Mouse (Mus musculus) CH12.LX (cell line): ENCODE data around the gene Ulk4. TPM values are rescaled to one million over a fixed set of nuclear protein-coding genes. Genes with fewer than 3 reads are reported as not detected.

Source experiments
- DNase-seq: peaks from one replicate; pipeline ENCODE4 v3.0.0-alpha.2; 2013; ENCODE audit errors: extremely low read depth
- H3K27ac ChIP-seq: 2 replicates; pipeline ENCODE4 v1.5.1; 2012; ENCODE audit warnings: low read depth, mild to moderate bottlenecking, control low read depth, moderate library complexity; ENCODE audit not compliant: insufficient read depth
- H3K27me3 ChIP-seq: replicated peaks from 2 replicates; pipeline ENCODE3; 2012; ENCODE audit warnings: inconsistent platforms
- H3K36me3 ChIP-seq, 2 experiments: replicated peaks in 1 of 2; 2 replicates each; pipeline versions ENCODE3 to v1.6.1; 2012; ENCODE audit warnings: inconsistent platforms in 1 of 2, low read length in 1 of 2, mild to moderate bottlenecking in 1 of 2, mixed read lengths in 1 of 2, moderate library complexity in 1 of 2; ENCODE audit not compliant: control insufficient read depth in 1 of 2, insufficient read depth in 1 of 2
- H3K4me1 ChIP-seq, 2 experiments: 2 replicates each; pipeline ENCODE4 v1.6.1; 2012; ENCODE audit warnings: inconsistent platforms in 1 of 2, moderate library complexity in 1 of 2; ENCODE audit not compliant: insufficient read depth in 2 of 2, control insufficient read depth in 1 of 2
- H3K4me2 ChIP-seq: 2 replicates; pipeline ENCODE4 v1.6.1; 2012; ENCODE audit warnings: low read depth, mild to moderate bottlenecking, control low read depth; ENCODE audit not compliant: poor library complexity, insufficient read depth, severe bottlenecking
- H3K4me3 ChIP-seq, 3 experiments: fragments of 150-350 bp in 1 of 3; sonication (generic) in 1 of 3; replicated peaks in 1 of 3; 2 replicates each; pipeline versions ENCODE3 to v1.5.1; 2011 to 2012; ENCODE audit warnings: low read depth in 2 of 3, low read length in 2 of 3, mild to moderate bottlenecking in 2 of 3, moderate library complexity in 2 of 3, control low read depth in 1 of 3, improper control_type of control experiment in 1 of 3, inconsistent platforms in 1 of 3, mixed read lengths in 1 of 3; ENCODE audit not compliant: poor library complexity in 1 of 3
- H3K79me2 ChIP-seq: replicated peaks from 2 replicates; pipeline ENCODE4 v1.6.1; 2012; ENCODE audit warnings: mild to moderate bottlenecking, moderate library complexity; ENCODE audit not compliant: control insufficient read depth, poor library complexity, insufficient read depth, severe bottlenecking; ENCODE audit errors: extremely low read depth
- H3K9ac ChIP-seq: 2 replicates; pipeline ENCODE4 v1.6.1; 2012; ENCODE audit warnings: low read depth, mild to moderate bottlenecking, control low read depth, moderate library complexity; ENCODE audit not compliant: insufficient read depth
- H3K9me3 ChIP-seq: replicated peaks from 2 replicates; pipeline ENCODE3; 2012; ENCODE audit warnings: low read length, inconsistent platforms, mixed read lengths
- CHD2 ChIP-seq: IDR thresholded peaks from 2 replicates; pipeline ENCODE4 v1.6.1; 2011; ENCODE audit warnings: low read length, improper control_type of control experiment
- CTCF ChIP-seq, 2 experiments: IDR thresholded peaks in 1 of 2; conservative IDR thresholded peaks in 1 of 2; 2 replicates each; pipeline ENCODE4 v1.5.1; 2011 to 2012; ENCODE audit warnings: low read depth in 2 of 2, low read length in 2 of 2, improper control_type of control experiment in 1 of 2, inconsistent platforms in 1 of 2, mild to moderate bottlenecking in 1 of 2, moderate library complexity in 1 of 2
- E2F4 ChIP-seq: IDR thresholded peaks from 2 replicates; pipeline ENCODE4 v1.6.1; 2011; ENCODE audit warnings: low read depth, low read length, improper control_type of control experiment; ENCODE audit not compliant: insufficient replicate concordance
- ELF1 ChIP-seq: IDR thresholded peaks from 2 replicates; pipeline ENCODE4 v1.6.1; 2014; ENCODE audit warnings: low read depth, mild to moderate bottlenecking, inconsistent platforms, low read length, improper control_type of control experiment
- EP300 ChIP-seq: IDR thresholded peaks from 2 replicates; pipeline ENCODE4 v1.6.1; 2011; ENCODE audit warnings: low read length, improper control_type of control experiment
- GABPA ChIP-seq: IDR thresholded peaks from 2 replicates; pipeline ENCODE4 v1.6.1; 2012; ENCODE audit warnings: low read depth, low read length, improper control_type of control experiment, inconsistent platforms; ENCODE audit not compliant: insufficient replicate concordance
- HCFC1 ChIP-seq: IDR thresholded peaks from 2 replicates; pipeline ENCODE4 v1.6.1; 2012; ENCODE audit warnings: low read depth, mild to moderate bottlenecking, inconsistent platforms, low read length, improper control_type of control experiment
- IRF4 ChIP-seq: IDR thresholded peaks from 2 replicates; pipeline ENCODE4 v1.6.1; 2014; ENCODE audit warnings: low read depth, mild to moderate bottlenecking, inconsistent platforms, low read length, improper control_type of control experiment
- JUN ChIP-seq: IDR thresholded peaks from 2 replicates; pipeline ENCODE4 v1.6.1; 2011; ENCODE audit warnings: low read depth, mild to moderate bottlenecking, low read length, improper control_type of control experiment, moderate library complexity; ENCODE audit not compliant: insufficient read depth
- JUND ChIP-seq: conservative IDR thresholded peaks from 2 replicates; pipeline ENCODE4 v1.6.1; 2011; ENCODE audit warnings: low read depth, low read length, improper control_type of control experiment
- MAFK ChIP-seq: IDR thresholded peaks from 2 replicates; pipeline ENCODE4 v1.6.1; 2011; ENCODE audit warnings: low read length, improper control_type of control experiment; ENCODE audit not compliant: insufficient replicate concordance
- MAX ChIP-seq: IDR thresholded peaks from 2 replicates; pipeline ENCODE4 v1.6.1; 2011; ENCODE audit warnings: low read length, improper control_type of control experiment
- MAZ ChIP-seq: IDR thresholded peaks from 2 replicates; pipeline ENCODE4 v1.6.1; 2012; ENCODE audit warnings: low read depth, mild to moderate bottlenecking, inconsistent platforms, low read length, improper control_type of control experiment, moderate library complexity
- MEF2A ChIP-seq: IDR thresholded peaks from 2 replicates; pipeline ENCODE4 v1.6.1; 2014; ENCODE audit warnings: low read depth, mild to moderate bottlenecking, inconsistent platforms, low read length, improper control_type of control experiment, borderline replicate concordance
- NELFE ChIP-seq: IDR thresholded peaks from 2 replicates; pipeline ENCODE4 v1.6.1; 2011; ENCODE audit warnings: low read depth, low read length, improper control_type of control experiment
- NRF1 ChIP-seq: IDR thresholded peaks from 2 replicates; pipeline ENCODE4 v1.6.1; 2014; ENCODE audit warnings: low read depth, mild to moderate bottlenecking, inconsistent platforms, low read length, improper control_type of control experiment, moderate library complexity
- PAX5 ChIP-seq: IDR thresholded peaks from 2 replicates; pipeline ENCODE4 v1.6.1; 2012; ENCODE audit warnings: low read length, inconsistent platforms, mixed read lengths
- POLR2A ChIP-seq: IDR thresholded peaks from 2 replicates; pipeline ENCODE4 v1.6.1; 2011; ENCODE audit warnings: low read depth, mild to moderate bottlenecking, improper control_type of control experiment, low read length
- POLR2AphosphoS2 ChIP-seq: IDR thresholded peaks from 2 replicates; pipeline ENCODE4 v1.6.1; 2011; ENCODE audit warnings: low read depth, low read length, improper control_type of control experiment
- RAD21 ChIP-seq: IDR thresholded peaks from 2 replicates; pipeline ENCODE4 v1.6.1; 2011; ENCODE audit warnings: low read depth, mild to moderate bottlenecking, low read length, improper control_type of control experiment, moderate library complexity
- RCOR1 ChIP-seq: conservative IDR thresholded peaks from 2 replicates; pipeline ENCODE4 v1.6.1; 2012; ENCODE audit warnings: low read depth, mild to moderate bottlenecking, inconsistent platforms, low read length, improper control_type of control experiment
- SMC3 ChIP-seq: IDR thresholded peaks from 2 replicates; pipeline ENCODE4 v1.6.1; 2011; ENCODE audit warnings: low read depth, low read length, improper control_type of control experiment
- TCF12 ChIP-seq: IDR thresholded peaks from 2 replicates; pipeline ENCODE4 v1.6.1; 2014; ENCODE audit warnings: low read depth, mild to moderate bottlenecking, inconsistent platforms, low read length, improper control_type of control experiment
- UBTF ChIP-seq: IDR thresholded peaks from 2 replicates; pipeline ENCODE4 v1.6.1; 2012; ENCODE audit warnings: low read depth, mild to moderate bottlenecking, inconsistent platforms, low read length, improper control_type of control experiment, moderate library complexity
- USF1 ChIP-seq: IDR thresholded peaks from 2 replicates; pipeline ENCODE4 v1.6.1; 2014; ENCODE audit warnings: low read depth, mild to moderate bottlenecking, inconsistent platforms, low read length, improper control_type of control experiment
- USF2 ChIP-seq: conservative IDR thresholded peaks from 2 replicates; pipeline ENCODE4 v1.6.1; 2011; ENCODE audit warnings: low read depth, low read length, improper control_type of control experiment
- ZC3H11A ChIP-seq: IDR thresholded peaks from 2 replicates; pipeline ENCODE4 v1.6.1; 2012; ENCODE audit warnings: low read depth, mild to moderate bottlenecking, inconsistent platforms, low read length, improper control_type of control experiment
- ZKSCAN1 ChIP-seq: IDR thresholded peaks from 2 replicates; pipeline ENCODE4 v1.6.1; 2012; ENCODE audit warnings: low read depth, inconsistent platforms, low read length, improper control_type of control experiment, borderline replicate concordance
- ZNF384 ChIP-seq: IDR thresholded peaks from 2 replicates; pipeline ENCODE4 v1.6.1; 2012; ENCODE audit warnings: low read depth, low read length, improper control_type of control experiment, inconsistent platforms
- dilution Hi-C: fragments of 300-500 bp; cut with MboI; formaldehyde crosslinking; loops from 2 replicates; pipeline ENCODE4 v1.14.3; 2020; ENCODE audit warnings: low sequenced_read_pairs; ENCODE audit not compliant: extremely low pct_unique_long_range_greater_than_20kb, extremely low pct_ligation_motif_present
- in situ Hi-C: fragments of 300-500 bp; cut with MboI; formaldehyde crosslinking; loops from 3 replicates; pipeline ENCODE4 v1.14.3; 2019; ENCODE audit warnings: low sequenced_read_pairs, low pct_ligation_motif_present, low pct_unique_long_range_greater_than_20kb, mixed read lengths
- polyA plus RNA-seq: library from polyadenylated mRNA; unstranded; fragments of >175 nt; gene quantifications from 2 replicates; pipeline ENCODE4 v1.2.1, GENCODE M21; 2012; ENCODE audit warnings: low read depth; ENCODE audit not compliant: insufficient read length
- total RNA-seq, 2 experiments: library from RNA; depleted of rRNA; stranded (reverse); fragments of 300-350 nt in 1 of 2; fragments of >200 nt in 1 of 2; gene quantifications; 2 replicates each; pipeline ENCODE4 v1.2.3; 2012 to 2014

Ulk4 gene
- total and polyA plus RNA-seq, 3 experiments: 1.6 to 25.8 (median 18.5) TPM

DNA sequence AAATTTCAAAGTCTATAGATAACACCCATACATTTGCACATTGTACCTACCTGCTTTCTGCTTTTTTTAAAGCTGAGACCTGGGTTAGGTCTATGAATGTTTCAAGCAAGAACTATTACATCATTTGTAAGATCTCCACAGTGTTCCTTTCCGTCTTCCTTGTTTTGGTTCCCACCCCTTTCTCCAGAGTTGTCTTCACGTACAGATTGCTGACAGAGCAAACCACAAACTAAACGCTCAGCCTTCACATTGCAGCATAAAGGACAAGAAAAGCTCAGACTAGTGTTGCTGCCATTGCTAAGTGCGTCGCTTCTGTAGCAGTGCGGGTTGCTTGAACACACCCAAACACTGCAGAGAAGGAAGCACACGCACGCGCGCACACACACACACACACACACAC, 11.7 kb downstream of the Ulk4 start:
- dilution Hi-C loops: no loop called here
- H3K27me3 ChIP-seq: no peaks in the 10 kb centered on the region
- H3K36me3 ChIP-seq: peaks cover 24 to 66% of the 10 kb centered on the region in 2 experiments
- no peak for DNase-seq
- no peak overlapping the region for H3K4me3 ChIP-seq
- H3K4me2 ChIP-seq: no peak overlapping the region
- H3K9me3 ChIP-seq: no peaks in the 10 kb centered on the region
- TF ChIP-seq ELF1 (no peak), TCF12 (no peak), CHD2 (no peak), PAX5 (no peak), IRF4 (no peak), MAFK (no peak), ZNF384 (no peak), POLR2AphosphoS2 (no peak), MEF2A (no peak), CTCF (conservative IDR thresholded peaks at IDR 0.05 in 1 of 2, IDR thresholded peaks at IDR 0.05 in 1 of 2; ENCODE audit: low read depth in 2 of 2, low read length in 2 of 2) (no peak), SMC3 (no peak), JUND (no peak), MAZ (no peak), RCOR1 (no peak), RAD21 (no peak), NRF1 (no peak), NELFE (no peak), POLR2A (no peak), HCFC1 (no peak), USF2 (no peak)
- TF ChIP-seq, all 38 proteins: peak for 0
- H3K9ac ChIP-seq: no peak overlapping the region
- in situ Hi-C loops: no loop called here
- no peaks in the 10 kb centered on the region for H3K4me1 ChIP-seq
- H3K79me2 ChIP-seq: no peaks in the 10 kb centered on the region
- H3K27ac ChIP-seq: no peak overlapping the region

DNA sequence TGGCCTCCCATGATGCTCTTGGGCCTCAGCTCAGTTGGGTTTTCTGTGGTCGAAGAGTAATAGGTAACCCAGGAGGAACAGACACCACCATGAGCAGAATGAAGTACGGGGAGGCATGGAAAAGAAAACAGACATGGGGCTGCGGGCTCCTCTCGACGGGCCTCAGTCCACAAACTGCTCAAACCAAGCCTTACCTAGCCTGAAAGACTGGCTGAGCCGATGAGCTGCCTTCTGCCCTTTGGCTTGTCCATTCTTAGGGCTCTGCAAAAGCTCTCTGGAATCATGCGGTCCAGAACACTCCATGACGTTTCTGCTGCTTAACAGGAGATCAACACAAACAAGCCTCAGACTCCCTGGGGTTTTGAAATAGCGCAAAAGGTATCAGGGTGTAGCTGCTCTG, 19.9 kb downstream of the Ulk4 start:
- no peak for DNase-seq
- Histone ChIP-seq H3K9ac (no peak overlapping the region), H3K36me3 (peaks cover 34 to 87% of the 10 kb centered on the region in 2 experiments), H3K27ac (no peak overlapping the region), H3K79me2 (no peaks in the 10 kb centered on the region), H3K4me2 (no peak overlapping the region), H3K9me3 (no peaks in the 10 kb centered on the region), H3K4me1 (no peaks in the 10 kb centered on the region), H3K4me3 (no peak overlapping the region), H3K27me3 (no peaks in the 10 kb centered on the region)
- in situ Hi-C loops: loop anchor here (10.0 kb wide), 2 partner anchors 118 to 198 kb away; no protein-coding TSS in a partner anchor
- dilution Hi-C loops: no loop called here
- TF ChIP-seq ZC3H11A (no peak), MAX (no peak), NELFE (no peak), GABPA (no peak), MEF2A (no peak), USF2 (no peak), CHD2 (no peak), JUND (no peak), JUN (no peak), HCFC1 (no peak), CTCF (conservative IDR thresholded peaks at IDR 0.05 in 1 of 2, IDR thresholded peaks at IDR 0.05 in 1 of 2; ENCODE audit: low read depth in 2 of 2, low read length in 2 of 2) (no peak), EP300 (no peak), UBTF (no peak), TCF12 (no peak), E2F4 (no peak), ZNF384 (no peak), IRF4 (no peak), ZKSCAN1 (no peak), USF1 (no peak)
